Mouse (Mus musculus) cerebellum, postnatal 36 days (tissue): ENCODE results near the gene Gm9045.
A peak's percentile ranks its signal among the peaks of the same experiment; 100 is the strongest.
"Not testable (repeated sequence)": the region's sequence is repeated elsewhere in the genome, so short reads cannot be mapped to it uniquely, and the experiment has no call there.

ENCODE experiments used
- DNase-seq, 2 experiments: peaks; one replicate each; pipeline ENCODE4 v3.0.0; 2021 to 2022; ENCODE audit warnings: mixed read lengths in 2 of 2

The Gm9045 gene

DNA sequence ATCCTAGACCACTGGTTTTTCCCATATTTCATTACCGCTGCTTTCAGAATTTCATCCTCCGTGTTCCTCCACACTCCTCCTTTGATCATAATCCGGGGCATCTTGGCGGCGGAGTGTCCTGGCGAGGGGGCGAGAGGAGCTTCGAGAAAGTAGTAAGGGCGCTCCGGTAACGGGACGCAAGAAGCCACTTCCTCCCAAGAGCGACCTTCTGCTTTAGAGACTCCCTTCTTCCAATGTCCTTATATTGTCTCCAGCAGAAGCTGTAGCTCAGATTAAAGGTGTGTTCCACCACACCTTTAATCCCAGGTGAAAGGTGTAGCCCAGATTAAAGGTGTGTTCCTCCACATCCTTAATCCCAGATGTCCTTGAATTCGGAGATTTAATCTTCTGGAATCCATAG lies at the start of gene Gm9045:
TSS of gene Gm9045 (minus strand) at position 101 of the 400 bp plus-strand sequence.
- not testable (repeated sequence) for DNase-seq

DNA sequence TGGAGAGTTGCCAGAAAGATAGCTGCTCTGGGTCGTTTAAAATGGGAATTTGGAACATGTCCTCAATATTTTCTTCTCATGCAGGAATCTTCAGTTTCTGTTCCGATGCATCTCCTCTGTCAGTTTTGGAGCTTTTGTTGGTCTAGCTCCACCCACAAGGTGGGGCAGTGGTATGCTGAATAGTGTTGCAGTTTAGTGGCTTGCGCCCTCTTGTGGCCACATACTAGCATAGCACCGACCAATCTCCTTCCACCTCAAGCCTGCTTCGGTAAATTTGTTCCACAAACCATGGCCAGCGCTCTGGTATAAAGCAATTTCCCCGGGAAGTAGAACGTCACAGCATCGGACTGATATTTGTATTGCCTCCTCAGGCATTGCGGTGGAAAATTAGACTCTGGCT lies 32.8 kb upstream of the Gm9045 start:
- peak; percentile 75 for DNase-seq

DNA sequence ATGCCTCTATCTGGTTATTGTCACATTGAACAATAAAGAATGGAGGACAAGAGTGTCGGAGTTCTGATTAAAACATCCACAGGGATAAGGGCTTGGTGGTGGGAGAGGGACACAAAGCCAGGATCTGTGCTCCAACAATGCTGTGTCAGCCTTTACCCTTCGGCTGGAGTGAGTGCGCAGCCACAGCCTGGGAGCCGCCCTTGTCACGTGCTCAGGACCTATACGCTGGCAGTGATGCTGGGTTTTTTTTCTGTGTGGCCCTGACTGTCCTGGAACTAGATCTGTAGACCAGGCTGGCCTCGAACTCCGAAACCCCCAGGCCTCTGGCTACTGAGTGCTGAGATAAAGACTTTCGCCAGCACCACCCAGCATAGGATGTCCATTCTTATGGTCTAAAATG lies 31.9 kb upstream of the Gm9045 start:
- no peak for DNase-seq

DNA sequence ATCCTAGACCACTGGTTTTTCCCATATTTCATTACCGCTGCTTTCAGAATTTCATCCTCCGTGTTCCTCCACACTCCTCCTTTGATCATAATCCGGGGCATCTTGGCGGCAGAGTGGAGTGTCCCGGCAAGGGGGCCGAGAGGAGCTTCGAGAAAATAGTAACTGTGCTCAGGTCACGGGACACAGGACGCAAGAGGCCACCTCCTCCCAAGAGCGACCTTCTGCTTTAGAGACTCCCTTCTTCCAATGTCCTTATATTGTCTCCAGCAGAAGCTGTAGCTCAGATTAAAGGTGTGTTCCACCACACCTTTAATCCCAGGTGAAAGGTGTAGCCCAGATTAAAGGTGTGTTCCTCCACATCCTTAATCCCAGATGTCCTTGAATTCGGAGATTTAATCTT lies 16.4 kb upstream of the Gm9045 start, which contains the start of gene Gm9049:
TSS of gene Gm9049 (minus strand) at position 101 of the 400 bp plus-strand sequence.
- DNase-seq, result not testable (repeated sequence)

DNA sequence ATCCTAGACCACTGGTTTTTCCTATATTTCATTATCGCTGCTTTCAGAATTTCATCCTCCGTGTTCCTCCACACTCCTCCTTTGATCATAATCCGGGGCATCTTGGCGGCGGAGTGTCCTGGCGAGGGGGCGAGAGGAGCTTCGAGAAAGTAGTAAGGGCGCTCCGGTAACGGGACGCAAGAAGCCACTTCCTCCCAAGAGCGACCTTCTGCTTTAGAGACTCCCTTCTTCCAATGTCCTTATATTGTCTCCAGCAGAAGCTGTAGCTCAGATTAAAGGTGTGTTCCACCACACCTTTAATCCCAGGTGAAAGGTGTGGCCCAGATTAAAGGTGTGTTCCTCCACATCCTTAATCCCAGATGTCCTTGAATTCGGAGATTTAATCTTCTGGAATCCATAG lies 10.9 kb upstream of the Gm9045 start, which contains the start of gene Gm9048:
TSS of gene Gm9048 (minus strand) at position 101 of the 400 bp plus-strand sequence.
- not testable (repeated sequence) for DNase-seq

DNA sequence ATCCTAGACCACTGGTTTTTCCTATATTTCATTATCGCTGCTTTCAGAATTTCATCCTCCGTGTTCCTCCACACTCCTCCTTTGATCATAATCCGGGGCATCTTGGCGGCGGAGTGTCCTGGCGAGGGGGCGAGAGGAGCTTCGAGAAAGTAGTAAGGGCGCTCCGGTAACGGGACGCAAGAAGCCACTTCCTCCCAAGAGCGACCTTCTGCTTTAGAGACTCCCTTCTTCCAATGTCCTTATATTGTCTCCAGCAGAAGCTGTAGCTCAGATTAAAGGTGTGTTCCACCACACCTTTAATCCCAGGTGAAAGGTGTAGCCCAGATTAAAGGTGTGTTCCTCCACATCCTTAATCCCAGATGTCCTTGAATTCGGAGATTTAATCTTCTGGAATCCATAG lies 5.5 kb upstream of the Gm9045 start, which contains the start of gene Gm9046:
TSS of gene Gm9046 (minus strand) at position 101 of the 400 bp plus-strand sequence.
- not testable (repeated sequence) for DNase-seq

DNA sequence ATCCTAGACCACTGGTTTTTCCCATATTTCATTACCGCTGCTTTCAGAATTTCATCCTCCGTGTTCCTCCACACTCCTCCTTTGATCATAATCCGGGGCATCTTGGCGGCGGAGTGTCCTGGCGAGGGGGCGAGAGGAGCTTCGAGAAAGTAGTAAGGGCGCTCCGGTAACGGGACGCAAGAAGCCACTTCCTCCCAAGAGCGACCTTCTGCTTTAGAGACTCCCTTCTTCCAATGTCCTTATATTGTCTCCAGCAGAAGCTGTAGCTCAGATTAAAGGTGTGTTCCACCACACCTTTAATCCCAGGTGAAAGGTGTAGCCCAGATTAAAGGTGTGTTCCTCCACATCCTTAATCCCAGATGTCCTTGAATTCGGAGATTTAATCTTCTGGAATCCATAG lies 5.3 kb downstream of the Gm9045 start, which contains the start of gene Gm9044:
TSS of gene Gm9044 (minus strand) at position 101 of the 400 bp plus-strand sequence.
- DNase-seq, result not testable (repeated sequence)

DNA sequence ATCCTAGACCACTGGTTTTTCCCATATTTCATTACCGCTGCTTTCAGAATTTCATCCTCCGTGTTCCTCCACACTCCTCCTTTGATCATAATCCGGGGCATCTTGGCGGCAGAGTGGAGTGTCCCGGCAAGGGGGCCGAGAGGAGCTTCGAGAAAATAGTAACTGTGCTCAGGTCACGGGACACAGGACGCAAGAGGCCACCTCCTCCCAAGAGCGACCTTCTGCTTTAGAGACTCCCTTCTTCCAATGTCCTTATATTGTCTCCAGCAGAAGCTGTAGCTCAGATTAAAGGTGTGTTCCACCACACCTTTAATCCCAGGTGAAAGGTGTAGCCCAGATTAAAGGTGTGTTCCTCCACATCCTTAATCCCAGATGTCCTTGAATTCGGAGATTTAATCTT lies 10.8 kb downstream of the Gm9045 start, which contains the start of gene Gm9040:
TSS of gene Gm9040 (minus strand) at position 101 of the 400 bp plus-strand sequence.
- DNase-seq, result not testable (repeated sequence)

DNA sequence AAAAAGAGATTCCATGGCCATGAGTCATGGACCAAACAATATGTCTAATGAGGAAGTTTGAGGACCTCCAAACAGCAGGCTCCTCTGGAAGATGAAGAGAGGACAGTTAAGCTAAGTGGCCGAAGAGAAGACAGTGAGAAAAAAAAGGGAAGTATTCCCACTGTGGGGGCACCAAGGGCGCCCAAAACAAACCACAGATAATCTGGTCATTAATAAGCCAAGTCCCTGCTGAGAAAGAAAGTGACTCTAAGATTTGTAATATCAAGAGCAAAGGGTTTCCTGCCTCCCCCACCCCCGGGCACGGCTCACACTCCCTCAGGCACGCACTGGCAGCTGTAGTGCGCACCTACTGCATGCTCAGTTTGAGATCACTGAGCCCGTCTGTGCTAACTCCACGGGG lies 18.6 kb downstream of the Gm9045 start:
- no peak for DNase-seq

DNA sequence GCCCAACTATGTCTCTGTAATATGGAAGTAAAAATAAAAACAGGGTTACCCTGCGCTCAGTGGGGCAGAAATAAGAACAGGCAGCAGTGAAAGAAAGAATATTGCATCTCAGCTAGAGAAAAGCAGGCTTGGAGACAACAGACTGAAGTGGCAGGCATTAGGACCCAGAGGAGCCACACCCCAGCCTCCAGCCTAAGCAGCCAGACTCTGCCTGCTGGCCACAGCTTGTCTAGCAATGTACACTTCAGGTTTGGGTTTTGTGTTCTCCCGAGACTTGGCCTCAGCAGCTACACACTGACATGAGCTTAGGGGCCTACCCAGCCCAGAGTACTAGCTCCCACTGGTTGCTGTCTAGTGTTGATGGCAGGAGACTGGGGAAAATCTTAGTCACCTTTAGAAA lies 35.5 kb downstream of the Gm9045 start:
- not testable (repeated sequence) for DNase-seq

DNA sequence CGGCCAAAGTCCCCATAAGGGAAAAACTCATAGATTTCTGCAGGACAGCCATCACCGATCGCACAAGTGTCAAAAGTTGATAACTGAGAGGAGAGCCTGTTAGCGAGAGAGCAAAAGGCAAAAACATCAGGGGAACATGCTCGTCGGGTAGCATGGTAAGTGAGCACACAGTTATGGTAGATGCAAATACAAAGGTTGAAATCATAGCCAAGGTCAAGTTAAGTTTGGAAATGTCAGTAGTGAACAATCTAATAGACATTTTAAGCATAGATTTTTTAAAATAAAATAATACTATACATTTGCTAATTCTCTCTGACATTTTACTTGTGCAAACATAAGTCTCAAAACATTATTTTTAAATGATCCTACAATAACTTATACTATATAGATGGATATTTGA lies 42.7 kb downstream of the Gm9045 start, which contains the start of gene Iltifb:
TSS of gene Iltifb (minus strand) at position 101 of the 400 bp plus-strand sequence.
- DNase-seq, result no peak
